28 mouse cellular contexts compared by ENCODE assay signal in genomic region chr13:14018852-14019251, GRCm38 (mm10). TPM values are rescaled to one million over a fixed set of nuclear protein-coding genes. Genes with fewer than 3 reads are reported as not detected.
DNase-seq lines count a peak whose midpoint lies in the region; ATAC-seq and TF ChIP-seq lines count a peak whose summit lies in the region.
"Had no signal": no experiment of that assay in that cellular context is flagged by ENCODE, and none has a peak within 500 bp of the region (broad histone marks: within the 10 kb centered on the region; RNA-seq: fewer than 3 reads in every experiment).

No protein-coding gene starts in this region.

- peak; percentile 77 for DNase-seq in MEL (ENCODE audit: low read depth, low spot score)
- no peak for DNase-seq in liver, embryonic 14.5 days (ENCODE audit: low read depth in 3 of 3, low spot score in 3 of 3)
- no peak for DNase-seq in liver, postnatal 0 days
- no peak for DNase-seq in limb, embryonic 10.5 days (ENCODE audit: low spot score)
- DNase-seq in left cerebral cortex, adult 11 months (ENCODE audit: low spot score), result no peak
- DNase-seq in left cerebral cortex, postnatal 4 days, result no peak
- DNase-seq: adrenal gland, adult 2 months; adrenal gland, postnatal 14 days; B cell, adult 2 months; cerebellum, adult 11 months; cerebellum, adult 2 months; cerebellum, adult 9-11 months; cerebellum, postnatal 25 days; embryo, embryonic 11 days; gastrocnemius, postnatal 10 days; gastrocnemius, postnatal 36 days; heart, adult 2 months had no signal

- H3K9me3 ChIP-seq in MEL (replicated peaks; ENCODE audit: insufficient read depth, low read length), result no peaks in the 10 kb centered on the region
- H3K9me3 ChIP-seq in liver, embryonic 14.5 days (ENCODE audit: control insufficient read depth, low read length), result no peaks in the 10 kb centered on the region
- no peaks in the 10 kb centered on the region for H3K9me3 ChIP-seq in liver, postnatal 0 days (ENCODE audit: low read length)
- no peaks in the 10 kb centered on the region for H3K9me3 ChIP-seq in limb, embryonic 10.5 days (replicated peaks)
- H3K9me3 ChIP-seq: embryonic facial prominence, embryonic 10.5 days; embryonic facial prominence, embryonic 13.5 days; forebrain, embryonic 12.5 days; forebrain, embryonic 15.5 days; G1E; hindbrain, embryonic 10.5 days; hindbrain, embryonic 13.5 days had no signal

- peaks cover 16 to 21% of the 10 kb centered on the region in 2 experiments for H3K4me1 ChIP-seq in MEL (ENCODE audit: control insufficient read depth in 1 of 2, insufficient read depth in 2 of 2, low read length in 2 of 2)
- H3K4me1 ChIP-seq in liver, embryonic 14.5 days (replicated peaks; ENCODE audit: control insufficient read depth in 2 of 2, insufficient read depth in 2 of 2, low read length in 1 of 2), result peaks cover 21% of the 10 kb centered on the region in 2 experiments
- H3K4me1 ChIP-seq in liver, postnatal 0 days (ENCODE audit: insufficient read depth), result peaks cover 5% of the 10 kb centered on the region
- H3K4me1 ChIP-seq in limb, embryonic 10.5 days, result no peaks in the 10 kb centered on the region
- H3K4me1 ChIP-seq: embryonic facial prominence, embryonic 10.5 days; embryonic facial prominence, embryonic 13.5 days; forebrain, embryonic 12.5 days; forebrain, embryonic 15.5 days; hindbrain, embryonic 10.5 days; hindbrain, embryonic 13.5 days had no signal

- H3K36me3 ChIP-seq in MEL (ENCODE audit: control insufficient read depth in 1 of 2, insufficient read depth in 2 of 2, low read length in 2 of 2), result peaks cover 13 to 26% of the 10 kb centered on the region in 2 experiments
- peaks cover 23% of the 10 kb centered on the region for H3K36me3 ChIP-seq in liver, embryonic 14.5 days (replicated peaks; ENCODE audit: control insufficient read depth, insufficient read depth, low read depth)
- peaks cover 13% of the 10 kb centered on the region for H3K36me3 ChIP-seq in liver, postnatal 0 days (replicated peaks; ENCODE audit: insufficient read depth, low read length)
- peaks cover 53% of the 10 kb centered on the region for H3K36me3 ChIP-seq in limb, embryonic 10.5 days

- peak; percentile 74; the same call in 1 of the 2 replicates for ATAC-seq in erythroid progenitor cell, adult 5-6 weeks (replicated peaks; ENCODE audit: low FRiP score, poor library complexity, severe bottlenecking)
- peak; percentile 34; the same call in 1 of the 2 replicates for ATAC-seq in liver, embryonic 14.5 days (ENCODE audit: insufficient read depth)
- ATAC-seq in liver, postnatal 0 days, result no peak
- ATAC-seq: forebrain, embryonic 15.5 days; hindbrain, embryonic 16.5 days had no signal

- intact Hi-C loops in left cerebral cortex, postnatal 4 days (cut with DNase I), result no loop called here

- no peaks in the 10 kb centered on the region for H3K79me2 ChIP-seq in MEL (ENCODE audit: control insufficient read depth, insufficient read depth, low read length, poor library complexity)

- H3K27me3 ChIP-seq in MEL (ENCODE audit: control insufficient read depth in 1 of 2, insufficient read depth in 2 of 2, low read length in 2 of 2), result no peaks in the 10 kb centered on the region
- no peaks in the 10 kb centered on the region for H3K27me3 ChIP-seq in liver, embryonic 14.5 days (ENCODE audit: control insufficient read depth, insufficient read depth, low read length)
- H3K27me3 ChIP-seq in liver, postnatal 0 days (ENCODE audit: insufficient read depth, low read length), result no peaks in the 10 kb centered on the region
- H3K27me3 ChIP-seq in limb, embryonic 10.5 days (ENCODE audit: low read depth, poor library complexity, severe bottlenecking), result no peaks in the 10 kb centered on the region
- H3K27me3 ChIP-seq: CH12.LX; embryonic facial prominence, embryonic 13.5 days; forebrain, embryonic 12.5 days; forebrain, embryonic 15.5 days; hindbrain, embryonic 13.5 days had no signal

- no peak overlapping the region for H3K4me3 ChIP-seq in MEL (ENCODE audit: control insufficient read depth in 1 of 2, insufficient read depth in 1 of 2, low read depth in 2 of 2, low read length in 2 of 2)
- no peak overlapping the region for H3K4me3 ChIP-seq in liver, embryonic 14.5 days (ENCODE audit: insufficient read depth in 1 of 2, low read depth in 2 of 2, low read length in 2 of 2)
- no peak overlapping the region for H3K4me3 ChIP-seq in liver, postnatal 0 days (ENCODE audit: low read depth, low read length)
- no peak overlapping the region for H3K4me3 ChIP-seq in limb, embryonic 10.5 days
- H3K4me3 ChIP-seq: embryonic facial prominence, embryonic 10.5 days; embryonic facial prominence, embryonic 13.5 days; forebrain, embryonic 12.5 days; forebrain, embryonic 15.5 days; heart, adult 2 months; hindbrain, embryonic 10.5 days; hindbrain, embryonic 13.5 days had no signal

- TF ChIP-seq RAD21 in MEL (IDR thresholded peaks at IDR 0.05; ENCODE audit: low read depth, low read length), result no peak

- H3K9ac ChIP-seq in MEL (ENCODE audit: control insufficient read depth, low read depth, low read length, poor library complexity, severe bottlenecking), result no peak overlapping the region
- no peak overlapping the region for H3K9ac ChIP-seq in liver, embryonic 14.5 days (replicated peaks)
- no peak overlapping the region for H3K9ac ChIP-seq in liver, postnatal 0 days (replicated peaks)
- H3K9ac ChIP-seq: embryonic facial prominence, embryonic 13.5 days; forebrain, embryonic 12.5 days; forebrain, embryonic 15.5 days; hindbrain, embryonic 13.5 days had no signal

- no peak for TF ChIP-seq CTCF in MEL (IDR thresholded peaks at IDR 0.05 in 2 of 3, conservative IDR thresholded peaks at IDR 0.05 in 1 of 3; ENCODE audit: control insufficient read depth in 1 of 3, insufficient read depth in 1 of 3, low read depth in 2 of 3, low read length in 3 of 3, poor library complexity in 1 of 3, severe bottlenecking in 1 of 3)
- TF ChIP-seq CTCF in liver, embryonic 14.5 days (IDR thresholded peaks at IDR 0.05; ENCODE audit: low read depth), result no peak
- no peak for TF ChIP-seq CTCF in liver, postnatal 0 days (IDR thresholded peaks at IDR 0.05; ENCODE audit: low read depth)

- peak overlapping the region; percentile 23; the same call in 1 of the 2 replicates for H3K4me2 ChIP-seq in liver, embryonic 14.5 days (ENCODE audit: low read depth)
- no peak overlapping the region for H3K4me2 ChIP-seq in liver, postnatal 0 days (ENCODE audit: low read depth, low read length)
- H3K4me2 ChIP-seq: embryonic facial prominence, embryonic 13.5 days; forebrain, embryonic 12.5 days; forebrain, embryonic 15.5 days; heart, embryonic 11.5 days; hindbrain, embryonic 13.5 days had no signal

- H3K27ac ChIP-seq in MEL (ENCODE audit: control insufficient read depth, low read depth, low read length), result peak overlapping the region; percentile 83
- peak overlapping the region; percentile 63 for H3K27ac ChIP-seq in liver, embryonic 14.5 days
- peak overlapping the region; percentile 11; the same call in 1 of the 2 replicates for H3K27ac ChIP-seq in liver, postnatal 0 days (ENCODE audit: low read depth)
- H3K27ac ChIP-seq in limb, embryonic 10.5 days, result no peak overlapping the region
- H3K27ac ChIP-seq: embryonic facial prominence, embryonic 10.5 days; embryonic facial prominence, embryonic 13.5 days; forebrain, embryonic 12.5 days; forebrain, embryonic 15.5 days; heart, adult 2 months; hindbrain, embryonic 10.5 days; hindbrain, embryonic 13.5 days had no signal

- 60% methylated on average over 3 of the region's 3 CpGs for WGBS in liver, embryonic 14.5 days (ENCODE audit: insufficient replicate concordance)
- WGBS in liver, postnatal 0 days (ENCODE audit: insufficient replicate concordance), result 74% methylated on average over 3 of the region's 3 CpGs
- 95% methylated on average over 3 of the region's 3 CpGs for WGBS in limb, embryonic 10.5 days

- no peak for TF ChIP-seq EP300 in MEL (IDR thresholded peaks at IDR 0.05; ENCODE audit: low read depth in 1 of 2, low read length in 2 of 2)
- no peak for TF ChIP-seq EP300 in liver, embryonic 14.5 days (IDR thresholded peaks at IDR 0.05; ENCODE audit: low read depth)
- TF ChIP-seq EP300 in liver, postnatal 0 days (IDR thresholded peaks at IDR 0.05; ENCODE audit: low read depth), result no peak

- no peak for TF ChIP-seq POLR2A in MEL (IDR thresholded peaks at IDR 0.05; ENCODE audit: control insufficient read depth in 1 of 2, insufficient read depth in 1 of 2, low read depth in 1 of 2, low read length in 2 of 2, poor library complexity in 1 of 2)

RNA-seq across cellular contexts. Expression of gene Tbce, which starts 20.6 kb away (rescaled TPM):
- 35.3 and 36.8 TPM in 2 replicates for total RNA-seq in MEL (2012; rRNA removed)
- polyA plus RNA-seq in MEL (2012; ENCODE audit: insufficient read depth in 1 of 2, insufficient read length in 2 of 2, low read depth in 1 of 2, low replicate concordance in 2 of 2, missing spikeins in 1 of 2), result 10 to 100 TPM in 1 of 2 experiments, not detected in 1; 56.9 TPM
- total RNA-seq in erythroid progenitor cell, adult 5-6 weeks (2015; ENCODE audit: low replicate concordance), result 128 and 172 TPM in 2 replicates
- 108 and 143 TPM in 2 replicates for total RNA-seq in erythroid progenitor cell, adult 5-6 weeks (2017; ENCODE audit: low replicate concordance)
- 24.0 and 34.6 TPM in 2 replicates for polyA plus RNA-seq in liver, embryonic 14.5 days (2012; rRNA removed)
- 27.5 and 28.3 TPM in 2 replicates for polyA plus RNA-seq in liver, embryonic 14.5 days (2014; fragmentation: Nextera tagmentation; extraction: Ambion mirVana)
- 17.1 and 22.1 TPM in 2 replicates for polyA plus RNA-seq in liver, postnatal 0 days (2015; fragmentation: Nextera tagmentation; extraction: Ambion mirVana)
- 48.2 and 54.3 TPM in 2 replicates for polyA plus RNA-seq in limb, embryonic 10.5 days (2016; fragmentation: Nextera tagmentation; extraction: Ambion mirVana)
- 10 to 100 TPM; 80.3 to 90.2 TPM for total RNA-seq in left cerebral cortex, postnatal 4 days (2021)

RNA-seq across cellular contexts. Expression of gene Arid4b, which starts 44.2 kb away (rescaled TPM):
- 8.0 and 8.5 TPM in 2 replicates for total RNA-seq in MEL (2012; rRNA removed)
- 10 to 100 TPM; 13.0 to 24.8 TPM for polyA plus RNA-seq in MEL (2012; ENCODE audit: insufficient read depth in 1 of 2, insufficient read length in 2 of 2, low read depth in 1 of 2, low replicate concordance in 2 of 2, missing spikeins in 1 of 2)
- 37.5 and 46.1 TPM in 2 replicates for total RNA-seq in erythroid progenitor cell, adult 5-6 weeks (2015; ENCODE audit: low replicate concordance)
- 54.0 and 65.6 TPM in 2 replicates for total RNA-seq in erythroid progenitor cell, adult 5-6 weeks (2017; ENCODE audit: low replicate concordance)
- polyA plus RNA-seq in liver, embryonic 14.5 days (2012; rRNA removed), result 3.4 and 5.2 TPM in 2 replicates
- 11.7 and 12.8 TPM in 2 replicates for polyA plus RNA-seq in liver, embryonic 14.5 days (2014; fragmentation: Nextera tagmentation; extraction: Ambion mirVana)
- 17.1 and 19.6 TPM in 2 replicates for polyA plus RNA-seq in liver, postnatal 0 days (2015; fragmentation: Nextera tagmentation; extraction: Ambion mirVana)
- 63.3 and 80.1 TPM in 2 replicates for polyA plus RNA-seq in limb, embryonic 10.5 days (2016; fragmentation: Nextera tagmentation; extraction: Ambion mirVana)
- 10 to 100 TPM; 49.7 to 54.7 TPM for total RNA-seq in left cerebral cortex, postnatal 4 days (2021)

RNA-seq across cellular contexts. Expression of gene Ggps1, which starts 44.4 kb away (rescaled TPM):
- 23.3 and 25.1 TPM in 2 replicates for total RNA-seq in MEL (2012; rRNA removed)
- polyA plus RNA-seq in MEL (2012; ENCODE audit: insufficient read depth in 1 of 2, insufficient read length in 2 of 2, low read depth in 1 of 2, low replicate concordance in 2 of 2, missing spikeins in 1 of 2), result 10 to 100 TPM in 1 of 2 experiments, not detected in 1; 31.3 TPM
- 17.7 and 23.5 TPM in 2 replicates for total RNA-seq in erythroid progenitor cell, adult 5-6 weeks (2015; ENCODE audit: low replicate concordance)
- 12.3 and 13.9 TPM in 2 replicates for total RNA-seq in erythroid progenitor cell, adult 5-6 weeks (2017; ENCODE audit: low replicate concordance)
- polyA plus RNA-seq in liver, embryonic 14.5 days (2012; rRNA removed), result 4.4 and 5.9 TPM in 2 replicates
- 10.9 and 12.3 TPM in 2 replicates for polyA plus RNA-seq in liver, embryonic 14.5 days (2014; fragmentation: Nextera tagmentation; extraction: Ambion mirVana)
- 9.0 and 10.2 TPM in 2 replicates for polyA plus RNA-seq in liver, postnatal 0 days (2015; fragmentation: Nextera tagmentation; extraction: Ambion mirVana)
- 52.4 and 53.9 TPM in 2 replicates for polyA plus RNA-seq in limb, embryonic 10.5 days (2016; fragmentation: Nextera tagmentation; extraction: Ambion mirVana)
- 10 to 100 TPM; 52.2 to 58.5 TPM for total RNA-seq in left cerebral cortex, postnatal 4 days (2021)
